Mouse (Mus musculus) brain, embryonic 14.5 days (tissue): ENCODE measurements around the gene Inka1.

Experiments used
- CTCF ChIP-seq: fragments of 200-500 bp; IDR thresholded peaks from 2 replicates; pipeline ENCODE4 v1.5.1; 2012; ENCODE audit warnings: inconsistent platforms, mild to moderate bottlenecking, moderate library complexity, borderline replicate concordance; ENCODE audit not compliant: insufficient read depth, insufficient read length; ENCODE audit errors: extremely low read depth
- POLR2A ChIP-seq: fragments of 200-500 bp; IDR thresholded peaks from 2 replicates; pipeline ENCODE4 v1.6.1; 2012; ENCODE audit warnings: mild to moderate bottlenecking, inconsistent platforms, borderline replicate concordance; ENCODE audit not compliant: poor library complexity, insufficient read depth, insufficient read length, severe bottlenecking; ENCODE audit errors: extremely low read depth

GRCm38 (mm10) chr9:107995513-107995912 lies 9.8 kb upstream of the Inka1 start:
- TF ChIP-seq POLR2A (no peak), CTCF (no peak)
